Mouse (Mus musculus) ES-E14 (cell line): ENCODE measurements around the gene Nt5m.

Source experiments
- CHD2 ChIP-seq: IDR thresholded peaks from 2 replicates; pipeline ENCODE4 v1.6.1; 2014; ENCODE audit warnings: mild to moderate bottlenecking, low read depth, low read length, inconsistent platforms
- MAFK ChIP-seq: IDR thresholded peaks from 2 replicates; pipeline ENCODE4 v1.6.1; 2014; ENCODE audit warnings: mild to moderate bottlenecking, low read depth, low read length, inconsistent platforms; ENCODE audit not compliant: insufficient read depth
- ZC3H11A ChIP-seq: IDR thresholded peaks from 2 replicates; pipeline ENCODE4 v1.6.1; 2012; ENCODE audit warnings: low read depth, mild to moderate bottlenecking, inconsistent platforms, low read length, borderline replicate concordance

- no peak for TF ChIP-seq MAFK
- no peak for TF ChIP-seq ZC3H11A
- no peak for TF ChIP-seq CHD2
Observed at GRCm38 (mm10) chr11:59908446-59908845, 69.2 kb downstream of the Nt5m start.
